Mouse (Mus musculus): ENCODE measurements at regions not wholly inside any gene's neighbourhood (a gene's known extent, or its start where the extent isn't known, plus 50 kb on each side); places are given as distances from the start of the nearest gene placed in this dataset.

- Histone ChIP-seq H3K79me2 (replicated peaks; ENCODE audit: control insufficient read depth, insufficient read depth, low read length) (no peaks in the 10 kb centered on the region), H3K4me1 (ENCODE audit: control insufficient read depth, insufficient read depth, low read length) (peaks cover 6% of the 10 kb centered on the region), H3K9ac (ENCODE audit: low read depth, low read length) (no peak overlapping the region), H3K36me3 (ENCODE audit: control insufficient read depth, insufficient read depth, low read length) (no peaks in the 10 kb centered on the region), H3K27me3 (ENCODE audit: control insufficient read depth, insufficient read depth, low read length) (no peaks in the 10 kb centered on the region), H3K4me3 (no peak overlapping the region), H3K27ac (no peak overlapping the region)
- peak in 1 of 2 experiments; percentile 33 for DNase-seq
- WGBS = 73% methylated on average over 5 of the region's 5 CpGs
- TF ChIP-seq CTCF (IDR thresholded peaks at IDR 0.05) (no peak), EP300 (IDR thresholded peaks at IDR 0.05; ENCODE audit: insufficient read depth, low read depth, low read length) (no peak), POLR2A (IDR thresholded peaks at IDR 0.05; ENCODE audit: insufficient read depth, low read depth, low read length) (no peak)
- intact Hi-C loops (cut with DNase I) = loop anchor here (5.0 kb wide), 1 partner anchor 251 kb away; no protein-coding TSS in a partner anchor
These were observed 163.1 kb upstream of the Tgfbr2 start for GRCm38 (mm10) chr9:116338093-116338728.

DNA sequence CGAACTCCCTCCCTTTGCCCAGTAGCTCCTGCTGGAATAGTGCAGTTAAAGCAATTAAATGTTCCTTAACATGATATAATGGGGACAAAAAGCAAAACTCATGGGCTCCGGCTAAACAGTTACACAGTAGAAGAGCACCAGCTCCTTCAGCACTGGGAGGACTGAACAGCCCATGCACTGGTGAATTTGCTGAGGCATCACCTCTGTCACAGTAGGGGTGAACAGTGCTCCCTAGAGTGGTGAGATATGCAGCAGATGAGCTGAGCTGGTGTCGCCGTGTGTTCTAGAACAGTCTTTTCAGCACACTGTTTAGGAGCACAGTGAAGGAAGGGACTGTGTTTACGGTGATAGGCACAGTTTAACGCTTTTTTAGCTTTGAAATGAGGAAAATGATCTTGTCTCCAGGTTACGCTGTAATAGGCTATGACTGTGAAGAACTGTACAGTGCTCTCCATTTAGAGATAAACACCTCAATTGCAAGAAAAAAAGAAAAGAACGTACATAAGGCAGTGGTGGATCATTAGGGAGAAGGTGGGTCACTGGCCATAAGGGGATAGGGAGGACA is 162.4 kb upstream of the Tgfbr2 start:
- H3K9ac ChIP-seq (ENCODE audit: low read depth, low read length) = no peak overlapping the region
- 94% methylated on average over 8 of the region's 8 CpGs for WGBS
- intact Hi-C loops (cut with DNase I) = loop anchor here (5.0 kb wide), 1 partner anchor 250 kb away; no protein-coding TSS in a partner anchor
- DNase-seq = no peak
- no peaks in the 10 kb centered on the region for H3K27me3 ChIP-seq (ENCODE audit: control insufficient read depth, insufficient read depth, low read length)
- no peak overlapping the region for H3K27ac ChIP-seq
- no peak for TF ChIP-seq POLR2A (IDR thresholded peaks at IDR 0.05; ENCODE audit: insufficient read depth, low read depth, low read length)
- TF ChIP-seq EP300 (IDR thresholded peaks at IDR 0.05; ENCODE audit: insufficient read depth, low read depth, low read length) = no peak
- TF ChIP-seq CTCF (IDR thresholded peaks at IDR 0.05) = no peak
- H3K4me1 ChIP-seq (ENCODE audit: control insufficient read depth, insufficient read depth, low read length) = peaks cover 4% of the 10 kb centered on the region
- no peak overlapping the region for H3K4me3 ChIP-seq
- H3K79me2 ChIP-seq (replicated peaks; ENCODE audit: control insufficient read depth, insufficient read depth, low read length) = no peaks in the 10 kb centered on the region
- H3K36me3 ChIP-seq (ENCODE audit: control insufficient read depth, insufficient read depth, low read length) = no peaks in the 10 kb centered on the region

DNA sequence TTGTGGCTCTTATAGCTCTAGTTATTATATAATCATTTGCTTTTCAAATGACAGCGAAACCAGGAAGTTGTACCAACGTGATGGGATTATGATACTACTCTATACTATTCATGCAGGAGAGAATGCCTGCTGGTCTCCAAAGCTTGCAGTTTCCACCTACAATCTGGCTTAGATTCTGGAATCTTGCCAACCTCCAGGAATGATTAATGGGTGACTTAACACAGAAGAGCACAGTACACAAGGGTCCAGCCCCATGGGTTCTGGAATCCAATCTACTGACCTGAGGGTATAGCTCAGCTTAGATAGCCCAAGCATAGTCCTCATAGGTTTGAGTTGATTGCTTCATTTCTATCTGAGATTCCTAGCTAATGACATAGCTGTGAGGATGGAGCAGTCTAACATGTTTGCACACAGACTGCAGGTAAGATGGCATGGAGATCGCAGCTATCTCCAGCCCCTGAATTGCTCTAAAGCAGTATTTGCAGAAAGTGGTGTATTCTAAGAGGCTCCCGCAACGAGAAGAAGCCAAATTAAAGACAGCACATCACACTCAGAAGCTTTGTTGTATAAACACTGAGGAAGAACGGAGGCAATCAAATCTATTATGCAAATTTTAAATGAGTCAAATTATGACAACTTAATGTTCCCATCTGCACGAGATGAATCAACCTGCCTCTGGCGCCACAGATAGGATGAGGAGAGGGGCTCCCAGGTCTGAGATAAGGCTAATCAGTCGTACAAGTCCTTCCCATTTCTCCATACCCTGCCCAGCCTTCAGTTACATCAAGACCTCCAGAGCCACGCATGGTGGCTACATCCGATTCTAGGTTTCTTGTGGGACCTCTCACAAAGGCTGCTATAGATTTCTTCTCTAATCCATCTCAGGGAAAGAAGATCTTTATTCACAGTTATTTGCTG is 160.7 kb upstream of the Tgfbr2 start:
- no peak overlapping the region for H3K27ac ChIP-seq
- no peak for DNase-seq
- H3K4me3 ChIP-seq = no peak overlapping the region
- no peaks in the 10 kb centered on the region for H3K27me3 ChIP-seq (ENCODE audit: control insufficient read depth, insufficient read depth, low read length)
- H3K79me2 ChIP-seq (replicated peaks; ENCODE audit: control insufficient read depth, insufficient read depth, low read length) = no peaks in the 10 kb centered on the region
- WGBS = 89% methylated on average over 11 of the region's 11 CpGs
- H3K36me3 ChIP-seq (ENCODE audit: control insufficient read depth, insufficient read depth, low read length) = no peaks in the 10 kb centered on the region
- TF ChIP-seq EP300 (IDR thresholded peaks at IDR 0.05; ENCODE audit: insufficient read depth, low read depth, low read length) = no peak
- no peak for TF ChIP-seq POLR2A (IDR thresholded peaks at IDR 0.05; ENCODE audit: insufficient read depth, low read depth, low read length)
- no peak for TF ChIP-seq CTCF (IDR thresholded peaks at IDR 0.05)
- no peak overlapping the region for H3K9ac ChIP-seq (ENCODE audit: low read depth, low read length)
- peaks cover 2% of the 10 kb centered on the region for H3K4me1 ChIP-seq (ENCODE audit: control insufficient read depth, insufficient read depth, low read length)
- intact Hi-C loops (cut with DNase I) = loop anchor here (5.0 kb wide), 1 partner anchor 249 kb away; no protein-coding TSS in a partner anchor

GRCm38 (mm10) chr9:116333956-116334463 is 158.8 kb upstream of the Tgfbr2 start:
- DNase-seq = no peak
- Histone ChIP-seq H3K4me1 (ENCODE audit: control insufficient read depth, insufficient read depth, low read length) (peaks cover 2% of the 10 kb centered on the region), H3K27me3 (ENCODE audit: control insufficient read depth, insufficient read depth, low read length) (no peaks in the 10 kb centered on the region), H3K4me3 (no peak overlapping the region), H3K9ac (ENCODE audit: low read depth, low read length) (no peak overlapping the region), H3K27ac (no peak overlapping the region), H3K79me2 (replicated peaks; ENCODE audit: control insufficient read depth, insufficient read depth, low read length) (no peaks in the 10 kb centered on the region), H3K36me3 (ENCODE audit: control insufficient read depth, insufficient read depth, low read length) (no peaks in the 10 kb centered on the region; the same call in 1 of the 2 replicates)
- no peak for TF ChIP-seq POLR2A (IDR thresholded peaks at IDR 0.05; ENCODE audit: insufficient read depth, low read depth, low read length)
- no peak for TF ChIP-seq CTCF (IDR thresholded peaks at IDR 0.05)
- no peak for TF ChIP-seq EP300 (IDR thresholded peaks at IDR 0.05; ENCODE audit: insufficient read depth, low read depth, low read length)
- 40% methylated on average over 6 of the region's 6 CpGs for WGBS
- intact Hi-C loops (cut with DNase I) = no loop called here

DNA sequence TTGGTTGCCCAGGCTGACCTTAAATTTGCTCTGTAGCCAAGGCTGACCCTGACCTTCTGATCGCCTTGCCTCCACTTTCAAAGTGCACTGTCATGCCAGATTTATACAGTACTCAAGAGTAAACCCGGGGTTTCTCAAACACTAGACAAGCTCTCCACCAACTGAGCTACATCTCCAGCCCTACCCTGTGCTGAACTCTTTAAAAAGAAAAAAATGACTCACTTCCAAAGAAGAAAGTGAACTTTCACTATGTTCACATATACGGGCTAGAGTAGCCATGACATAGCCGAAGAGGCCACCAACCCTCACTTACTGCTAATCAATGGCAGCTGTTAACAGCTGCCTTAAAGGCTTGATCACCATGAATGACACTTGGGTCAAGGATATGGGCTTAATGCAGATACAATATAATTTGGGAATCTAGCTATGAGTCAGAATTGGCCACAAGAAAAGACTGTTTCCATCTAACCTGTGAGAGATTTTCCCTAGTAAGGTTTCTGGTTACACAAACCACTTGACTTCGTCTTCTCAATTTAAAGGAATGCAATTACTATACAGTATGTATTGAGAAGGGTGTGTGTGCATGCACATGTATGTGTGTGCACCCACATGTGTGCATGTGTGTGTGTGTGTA is 157.4 kb upstream of the Tgfbr2 start:
- no peaks in the 10 kb centered on the region for H3K27me3 ChIP-seq (ENCODE audit: control insufficient read depth, insufficient read depth, low read length)
- intact Hi-C loops (cut with DNase I) = no loop called here
- H3K36me3 ChIP-seq (ENCODE audit: control insufficient read depth, insufficient read depth, low read length) = peaks cover 3% of the 10 kb centered on the region
- 93% methylated on average over 5 of the region's 5 CpGs for WGBS
- DNase-seq = no peak
- H3K79me2 ChIP-seq (replicated peaks; ENCODE audit: control insufficient read depth, insufficient read depth, low read length) = no peaks in the 10 kb centered on the region
- no peak overlapping the region for H3K9ac ChIP-seq (ENCODE audit: low read depth, low read length)
- H3K4me3 ChIP-seq = no peak overlapping the region
- H3K4me1 ChIP-seq (ENCODE audit: control insufficient read depth, insufficient read depth, low read length) = peaks cover 7% of the 10 kb centered on the region
- no peak for TF ChIP-seq CTCF (IDR thresholded peaks at IDR 0.05)
- TF ChIP-seq EP300 (IDR thresholded peaks at IDR 0.05; ENCODE audit: insufficient read depth, low read depth, low read length) = no peak
- TF ChIP-seq POLR2A (IDR thresholded peaks at IDR 0.05; ENCODE audit: insufficient read depth, low read depth, low read length) = no peak
- no peak overlapping the region for H3K27ac ChIP-seq

All from heart, adult 2 months (tissue).